Mouse (Mus musculus) cerebral cortex, adult 2 months (tissue): Measurements from ENCODE around the gene Tead4.

Experiments
- WGBS: fragments of 180-500 bp; shearing (Covaris S2); methylation state at CpG from one replicate; pipeline ENCODE4 v1.1.7; 2018; 5-methylcytosine and 5-hydroxymethylcytosine counted together

Gene Tead4

DNA sequence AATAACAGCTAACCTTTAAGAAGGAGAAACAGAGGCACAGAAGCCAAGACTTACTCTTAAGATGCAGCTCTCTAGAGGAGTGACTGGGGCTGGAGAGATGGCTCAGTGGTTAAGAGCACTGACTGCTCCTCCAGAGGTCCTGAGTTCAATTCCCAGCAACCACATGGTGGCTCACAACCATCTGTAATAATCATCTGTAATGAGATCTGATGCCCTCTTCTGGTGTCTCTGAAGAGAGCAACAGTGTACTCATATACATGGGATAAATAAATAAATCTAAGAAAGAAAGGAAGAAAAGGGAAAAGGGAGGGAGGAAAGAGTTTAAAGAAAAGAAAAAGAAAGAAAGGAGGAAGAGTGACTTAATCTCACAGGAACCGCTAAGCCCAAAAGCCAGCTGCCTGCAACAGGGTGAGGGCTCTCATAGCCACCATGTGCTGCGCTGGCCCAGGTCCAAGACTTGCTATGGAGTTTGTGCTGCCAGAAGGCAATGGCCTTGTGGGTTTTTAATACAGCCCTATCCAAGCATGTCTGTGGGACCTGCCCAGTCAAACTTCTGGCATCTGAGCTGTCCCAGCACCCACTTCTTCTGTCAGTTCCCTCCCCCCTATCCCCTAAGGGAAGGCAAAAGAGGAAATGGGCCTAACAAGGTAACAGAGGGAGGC is 63.4 kb downstream of the Tead4 start:
- WGBS = 81% methylated on average over 2 of the region's 2 CpGs

DNA sequence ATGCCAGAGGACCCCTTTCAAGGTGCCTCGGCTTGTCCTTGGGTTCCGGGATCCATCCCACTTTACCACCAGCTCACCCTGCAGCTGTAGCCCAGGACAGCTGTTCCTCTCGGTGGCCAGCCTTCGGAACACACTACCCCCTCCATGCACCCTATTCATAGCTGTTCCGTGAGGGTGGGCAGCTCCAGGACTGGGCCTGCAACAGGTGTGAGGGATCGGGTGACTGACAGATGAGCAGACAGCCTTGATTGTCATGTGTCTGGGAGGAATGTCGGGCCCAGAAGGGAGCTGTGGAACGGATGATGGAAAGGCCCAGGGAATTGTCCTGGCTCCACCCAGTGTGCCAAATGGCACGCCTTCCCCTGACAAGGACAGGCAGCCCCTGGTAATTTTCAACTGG is 64.0 kb downstream of the Tead4 start:
- 78% methylated on average over 9 of the region's 9 CpGs for whole genome bisulfite sequencing

DNA sequence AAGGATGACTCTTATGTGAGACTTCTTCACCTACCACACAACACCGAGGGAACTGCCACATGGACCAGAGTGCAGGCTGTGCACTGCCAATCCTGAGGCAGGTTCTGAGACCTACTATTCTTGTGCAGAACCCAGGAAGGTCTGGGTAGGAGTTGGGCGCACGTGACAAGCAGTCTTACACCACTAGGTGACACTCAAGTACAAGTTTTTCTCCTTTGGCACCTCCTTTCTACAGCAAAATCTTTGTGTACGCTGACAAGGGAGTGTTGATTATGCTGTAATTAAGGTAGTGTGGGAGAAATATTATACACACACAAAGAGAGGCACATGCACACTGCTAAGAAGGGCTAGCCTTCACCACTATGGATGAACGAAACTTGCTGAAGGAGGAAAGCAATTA is 66.4 kb downstream of the Tead4 start:
- WGBS = 17% methylated on average over 5 of the region's 5 CpGs

DNA sequence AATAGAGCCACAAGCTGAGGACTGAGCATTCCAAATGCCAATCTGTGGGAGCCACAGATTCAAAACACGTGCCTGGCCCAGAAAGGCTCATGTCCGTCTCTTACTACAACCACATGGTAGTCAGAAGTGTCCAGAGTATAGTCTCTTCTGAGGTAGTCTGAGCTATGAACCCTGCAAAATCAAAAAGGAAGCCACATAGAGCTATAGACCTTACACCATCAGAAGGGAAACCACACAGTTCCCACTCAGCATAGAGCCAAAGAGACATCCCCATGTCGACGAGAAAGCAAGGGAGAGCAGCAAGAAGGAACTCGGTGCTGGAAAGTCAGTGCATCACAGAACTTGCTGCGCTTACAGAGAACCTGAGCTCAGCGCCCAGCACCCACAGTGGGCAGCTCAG is 68.4 kb downstream of the Tead4 start:
- WGBS = 71% methylated on average over 7 of the region's 7 CpGs

DNA sequence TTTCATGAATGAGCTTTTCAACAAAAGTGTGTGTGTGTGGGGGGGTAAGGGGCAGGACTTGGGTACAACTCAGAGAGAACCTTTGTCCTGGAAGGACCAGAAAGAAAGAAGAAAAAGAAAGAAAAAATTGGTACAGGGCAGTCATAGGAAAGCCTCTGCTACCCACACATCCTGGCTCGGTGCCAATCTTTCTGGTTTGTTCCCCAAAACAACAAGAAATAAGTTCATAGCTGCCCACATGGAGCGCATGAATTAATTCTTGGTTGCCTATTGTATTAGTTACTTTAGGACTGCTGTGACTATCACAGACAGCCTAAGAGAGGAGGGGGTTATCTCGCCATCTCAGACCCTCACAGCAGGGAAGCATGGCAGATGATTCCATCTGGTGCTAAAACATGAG is 68.9 kb downstream of the Tead4 start:
- WGBS = 73% methylated on average over 3 of the region's 3 CpGs

DNA sequence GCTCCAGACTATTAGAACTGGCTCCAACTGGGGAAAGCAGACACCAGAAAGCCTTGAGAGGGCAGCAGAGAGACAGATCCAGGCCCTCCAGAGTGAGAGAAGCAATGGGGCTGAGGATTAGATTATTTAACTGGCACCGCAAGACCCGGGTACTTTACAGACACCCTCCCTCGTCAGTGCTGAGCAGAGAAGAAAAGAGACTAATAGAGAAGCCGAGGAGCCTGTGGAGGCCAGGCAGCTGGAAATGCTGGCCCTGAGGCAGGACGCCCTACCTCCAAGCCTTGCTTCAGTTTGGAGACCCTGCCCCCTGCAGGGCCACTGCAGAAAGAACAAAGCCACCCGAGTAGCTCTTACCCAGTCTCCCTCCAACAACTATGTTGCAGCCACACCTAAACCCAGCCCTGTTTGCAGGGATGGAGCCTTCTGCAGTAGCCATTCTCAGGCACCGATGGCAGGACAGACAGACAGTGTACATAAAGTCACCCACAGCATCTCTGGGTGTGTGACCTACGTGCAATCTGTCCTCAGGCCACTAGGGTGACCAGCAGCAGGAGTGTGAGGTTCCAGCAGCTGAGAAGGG is 73.1 kb downstream of the Tead4 start:
- 39% methylated on average over 8 of the region's 8 CpGs for WGBS

DNA sequence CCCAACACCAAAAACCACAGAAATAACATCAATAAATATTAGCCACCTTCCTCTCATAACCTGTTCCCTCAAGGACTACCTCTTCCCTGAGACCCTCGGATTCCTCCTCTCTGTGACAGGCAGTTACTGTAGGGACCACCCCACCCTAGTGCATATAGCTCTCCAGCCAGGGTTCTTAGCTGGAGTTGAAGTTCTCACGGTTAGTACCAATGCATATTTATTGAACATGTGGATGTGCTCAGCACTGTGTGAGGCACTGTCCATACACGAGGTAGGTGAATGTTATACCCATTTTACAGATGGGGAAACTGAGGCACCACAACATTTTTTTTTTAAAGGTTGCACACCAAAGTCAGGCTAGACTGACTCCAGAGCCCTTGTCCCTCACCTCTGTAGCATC is 73.7 kb downstream of the Tead4 start:
- WGBS = 87% methylated on average over 3 of the region's 3 CpGs

DNA sequence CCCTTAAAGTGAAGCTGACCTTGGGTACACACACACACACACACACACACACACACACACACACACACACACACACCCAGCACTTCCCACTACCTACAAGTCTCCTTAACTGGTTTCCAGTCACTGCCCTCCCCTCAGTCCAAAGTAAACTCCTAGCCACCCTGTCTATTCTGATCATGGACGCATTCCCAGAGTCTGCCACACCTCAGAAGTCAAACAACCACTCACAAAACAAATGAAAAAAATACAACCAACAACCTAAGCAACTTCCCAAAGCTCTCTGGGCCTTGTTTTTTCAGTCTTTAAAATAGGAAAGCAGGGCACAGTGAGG is 74.8 kb downstream of the Tead4 start:
- 88% methylated on average over 1 of the region's 1 CpGs for WGBS

DNA sequence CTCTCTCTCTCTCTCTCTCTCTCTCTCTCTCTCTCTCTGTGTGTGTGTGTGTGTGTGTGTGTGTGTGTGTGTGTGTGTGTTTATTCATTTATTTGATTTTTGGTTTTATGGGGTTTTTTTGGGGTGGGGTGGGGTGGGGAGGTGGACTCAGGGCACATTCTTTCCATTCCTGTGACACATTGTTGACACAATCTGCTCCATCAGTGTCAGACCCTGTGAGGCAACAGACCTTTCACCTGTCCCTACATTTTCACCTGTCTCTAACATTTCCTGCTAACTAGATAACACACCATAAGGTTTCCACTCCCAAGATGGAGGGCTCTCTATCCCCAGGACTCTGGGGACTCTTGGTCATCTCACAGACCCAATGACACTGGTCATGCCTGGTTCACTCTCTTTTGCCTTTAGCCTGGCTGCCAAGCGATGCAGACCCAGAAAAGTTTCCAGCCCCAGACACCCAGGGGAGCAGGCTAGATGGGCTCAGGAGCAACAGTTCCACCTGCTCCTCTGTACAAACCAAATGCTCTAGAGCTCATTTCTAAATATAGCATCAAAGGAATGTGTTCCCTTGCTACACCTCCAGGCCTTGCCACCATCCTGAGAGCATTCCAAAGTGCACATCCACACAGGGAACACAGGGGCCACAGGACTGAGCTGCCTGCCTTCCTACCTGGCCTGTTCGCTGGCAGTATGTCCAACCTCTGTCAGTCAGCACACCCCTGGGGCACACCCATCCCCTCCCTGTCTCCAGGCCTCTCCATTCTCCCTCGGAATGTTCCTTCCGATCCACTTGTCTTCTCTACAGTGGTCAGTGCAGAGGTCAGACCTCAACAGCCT is 75.4 kb downstream of the Tead4 start:
- 92% methylated on average over 4 of the region's 4 CpGs for WGBS

DNA sequence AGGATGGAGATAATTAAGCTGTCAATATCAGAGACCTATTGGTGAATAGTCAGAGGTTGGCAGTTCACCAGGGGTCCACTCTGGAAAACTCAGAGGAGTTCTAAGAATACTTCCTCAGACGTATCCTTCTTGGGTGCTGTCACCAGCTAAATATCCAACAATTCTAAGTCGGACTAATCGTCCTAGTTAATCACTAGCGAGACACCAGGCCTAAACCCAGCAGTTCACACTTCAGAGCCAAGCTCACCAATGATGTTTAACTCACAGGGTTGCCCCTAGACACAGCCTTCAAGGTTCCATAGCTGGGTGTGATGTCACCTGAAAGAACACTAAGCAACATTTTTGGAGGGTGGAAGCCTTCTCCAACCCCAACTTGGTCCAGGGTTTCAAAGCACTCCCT is 85.6 kb downstream of the Tead4 start:
- WGBS = 95% methylated on average over 4 of the region's 4 CpGs

DNA sequence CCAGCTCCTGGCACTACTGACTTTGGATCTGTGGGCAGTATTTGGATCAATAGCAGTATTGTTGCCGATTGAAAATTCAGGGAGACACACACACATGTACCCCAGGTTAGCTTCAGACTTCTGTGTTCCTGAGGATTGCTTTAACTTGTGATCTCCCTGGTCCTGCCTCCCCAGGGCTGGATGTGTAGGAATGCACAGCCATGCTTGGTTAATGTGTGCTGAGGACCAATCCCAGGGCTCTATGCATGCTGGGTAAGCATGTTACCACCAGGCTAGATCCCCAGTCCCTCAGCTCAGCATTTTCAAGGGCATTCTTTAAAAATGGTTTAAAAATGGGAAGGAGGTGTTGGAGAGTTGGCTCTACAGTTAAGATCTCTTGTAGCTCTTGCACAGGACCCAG is 91.4 kb downstream of the Tead4 start:
- 93% methylated on average over 1 of the region's 1 CpGs for WGBS

DNA sequence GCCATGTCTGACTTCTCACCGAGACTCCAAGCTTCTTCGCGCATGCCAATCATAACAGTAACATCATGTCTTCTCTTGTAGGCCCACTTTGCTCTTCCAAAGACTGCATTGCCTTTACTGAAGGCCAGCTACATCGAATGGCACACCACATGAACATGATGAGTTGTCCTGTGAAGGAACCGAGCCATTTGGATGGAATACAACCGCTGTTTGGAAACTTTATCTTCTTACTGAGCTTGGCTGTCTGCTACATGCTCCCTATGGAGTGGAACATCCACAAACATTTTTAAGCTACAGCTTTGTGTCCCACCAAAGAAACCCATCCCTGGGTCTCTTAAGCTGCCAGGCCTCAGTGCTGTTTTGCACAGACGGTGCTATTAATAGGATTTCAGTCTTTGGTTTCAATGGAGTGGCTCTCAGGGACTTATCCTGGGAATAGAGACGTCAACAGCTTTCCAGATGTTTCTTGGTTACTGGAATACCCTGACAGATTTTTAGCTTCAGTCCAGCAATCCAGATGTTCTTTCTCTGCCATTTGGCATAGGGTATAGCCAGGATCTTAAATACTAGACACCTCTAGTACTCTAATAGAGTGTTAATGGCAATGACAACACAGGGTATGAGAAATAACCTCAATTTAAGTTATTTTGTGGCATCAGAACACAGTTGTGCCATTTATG is 92.0 kb downstream of the Tead4 start:
- 88% methylated on average over 8 of the region's 8 CpGs for WGBS

DNA sequence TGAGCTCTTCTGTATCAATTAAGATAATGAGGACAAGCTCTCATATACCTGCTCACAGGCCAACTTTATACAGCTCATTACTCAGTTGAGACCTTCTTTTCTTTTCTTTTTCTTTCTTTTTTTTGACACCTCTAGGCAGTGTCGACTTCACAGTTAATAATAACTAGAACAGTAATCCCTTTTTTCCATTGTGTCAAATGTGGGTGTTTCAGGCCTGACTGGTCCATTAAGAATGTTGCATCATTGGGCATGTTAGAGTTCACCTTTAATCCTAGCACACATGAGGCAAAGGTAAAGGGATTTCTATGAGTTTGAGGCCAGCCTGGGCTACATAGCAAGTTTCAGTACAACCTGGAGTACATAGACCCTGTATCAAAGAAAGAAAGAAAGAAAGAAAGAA is 97.1 kb downstream of the Tead4 start:
- WGBS = 57% methylated on average over 1 of the region's 1 CpGs

DNA sequence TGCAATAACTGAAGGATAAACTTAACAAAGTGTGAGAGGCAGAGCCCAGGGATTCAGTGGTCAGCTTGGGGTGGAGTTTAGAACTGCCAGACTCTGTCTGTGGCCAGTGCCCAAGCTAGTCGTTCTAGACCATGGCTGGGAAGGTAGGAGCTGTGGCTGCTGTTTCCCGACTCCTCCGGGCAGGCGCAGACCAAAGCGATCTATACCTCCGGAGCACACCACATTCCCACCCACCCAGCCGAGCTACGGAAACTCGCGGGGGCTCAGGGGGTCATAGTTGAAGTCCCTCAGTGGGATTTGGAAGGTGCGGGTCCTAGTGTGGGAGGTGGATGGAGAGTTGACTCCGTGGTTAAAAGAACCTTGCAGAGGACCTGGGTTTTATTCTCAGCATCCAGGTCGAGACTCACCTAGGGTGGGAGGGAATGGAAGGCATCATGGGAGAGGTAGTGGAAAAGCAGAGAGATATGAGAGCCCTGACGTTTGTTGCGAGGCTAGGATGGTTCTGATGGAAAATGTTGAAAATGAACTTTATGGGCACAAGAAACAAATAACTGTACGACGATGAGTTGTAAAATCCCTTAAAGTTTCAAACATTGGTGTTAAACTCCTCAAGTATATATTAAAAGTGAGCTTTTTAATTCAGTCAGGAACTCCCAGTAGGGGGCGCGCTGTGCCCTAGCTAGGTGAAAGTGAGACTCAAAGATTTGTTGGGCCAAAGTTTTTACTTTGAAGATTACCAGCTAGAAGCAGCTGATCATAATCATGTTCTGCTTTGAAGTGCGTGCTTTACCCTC is 99.6 kb downstream of the Tead4 start:
- 2% methylated on average over 20 of the region's 20 CpGs for WGBS

DNA sequence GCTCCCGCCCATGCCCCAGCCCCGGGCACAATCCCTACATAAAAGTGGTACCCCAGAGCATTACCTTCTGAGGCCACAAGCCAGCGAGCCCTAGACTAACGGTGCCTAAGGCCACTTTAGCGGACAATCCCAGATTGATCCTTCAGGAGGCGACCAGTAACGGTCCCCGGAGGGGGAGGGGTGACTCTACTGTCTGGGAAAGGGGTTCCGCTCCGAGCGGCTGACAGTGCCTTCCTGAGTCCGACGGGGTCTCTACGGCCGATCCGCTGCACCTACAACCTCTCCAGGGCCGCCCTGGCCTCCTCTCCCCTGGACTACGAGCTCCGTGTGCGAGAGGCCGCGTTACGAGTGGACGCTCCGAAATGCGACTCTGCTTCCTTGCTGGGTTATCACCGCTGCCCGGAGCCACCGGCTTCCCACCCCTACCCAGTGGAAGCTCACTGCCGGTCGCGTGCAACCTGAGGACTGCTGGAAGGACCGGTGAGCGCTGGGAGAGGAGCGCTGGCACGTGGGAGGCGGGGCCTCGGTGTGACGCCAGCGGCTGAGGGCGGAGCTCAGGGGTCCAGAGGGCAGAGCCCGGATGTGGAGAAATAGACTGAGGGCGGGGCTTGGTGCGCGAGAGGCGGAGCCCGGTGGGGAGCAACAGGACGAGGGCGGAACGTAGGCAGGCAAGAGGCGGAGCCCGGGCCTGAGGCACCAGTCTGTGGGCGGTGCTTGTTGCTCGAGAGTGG is 100.3 kb downstream of the Tead4 start:
- under 1% methylated on average over 54 of the region's 54 CpGs for WGBS

DNA sequence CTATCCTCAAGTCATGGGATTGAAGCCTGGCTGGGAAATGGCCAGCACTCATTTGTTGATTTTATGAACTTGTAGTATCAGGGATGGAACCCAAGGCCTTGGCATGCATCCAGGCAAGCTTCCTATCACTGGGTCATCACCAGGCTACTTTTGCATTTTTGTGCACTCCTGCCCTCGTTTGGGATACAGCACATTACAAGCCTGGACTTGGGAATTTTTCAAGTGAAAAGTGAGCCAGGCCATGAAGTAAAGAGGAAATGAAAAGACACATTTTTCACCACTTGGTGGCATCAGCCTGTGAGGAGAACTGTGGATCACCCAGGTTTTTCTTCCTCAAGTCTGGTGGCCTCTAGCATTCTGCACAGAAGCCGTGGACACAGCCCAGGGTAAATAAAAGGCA is 117.1 kb downstream of the Tead4 start:
- 58% methylated on average over 2 of the region's 2 CpGs for WGBS

DNA sequence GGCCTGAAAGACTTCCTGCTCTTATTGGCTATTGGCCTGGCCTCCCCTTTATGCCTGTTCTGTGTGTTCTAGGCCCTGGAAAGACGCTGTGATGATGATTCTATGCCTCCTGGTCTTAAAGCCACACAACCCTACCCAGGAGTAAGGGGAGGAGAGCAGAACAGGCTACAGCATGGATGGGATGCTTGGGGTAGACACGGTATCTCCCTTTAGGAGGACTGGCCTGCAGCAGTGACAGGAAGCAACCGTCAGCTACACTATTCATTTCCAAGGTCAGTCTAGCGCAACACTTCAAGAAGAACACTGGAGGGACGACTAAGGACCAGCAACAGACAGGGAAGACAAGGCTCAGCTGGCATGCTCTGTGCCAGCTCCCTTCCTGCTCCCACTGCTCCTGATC is 119.4 kb downstream of the Tead4 start:
- 76% methylated on average over 5 of the region's 5 CpGs for WGBS

DNA sequence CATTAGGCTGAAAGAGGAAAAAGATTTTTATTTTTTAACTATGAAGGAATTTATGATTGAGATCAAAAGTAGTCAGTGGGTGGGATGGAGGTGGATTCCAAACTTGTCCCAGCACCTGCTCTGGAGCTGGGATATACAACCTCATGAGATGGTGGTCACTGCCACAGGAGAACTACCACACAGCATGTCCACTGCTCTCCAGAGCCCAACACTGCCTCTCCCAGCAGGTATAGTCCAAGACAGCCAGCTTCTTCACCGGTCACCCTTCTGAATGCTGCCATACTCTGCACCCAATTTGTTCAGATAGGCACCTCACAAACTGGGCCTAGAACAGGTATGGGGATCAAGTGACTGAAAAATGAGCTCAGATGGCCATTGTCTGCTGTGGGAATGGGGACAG is 121.0 kb downstream of the Tead4 start:
- 100% methylated on average over 1 of the region's 1 CpGs for WGBS

DNA sequence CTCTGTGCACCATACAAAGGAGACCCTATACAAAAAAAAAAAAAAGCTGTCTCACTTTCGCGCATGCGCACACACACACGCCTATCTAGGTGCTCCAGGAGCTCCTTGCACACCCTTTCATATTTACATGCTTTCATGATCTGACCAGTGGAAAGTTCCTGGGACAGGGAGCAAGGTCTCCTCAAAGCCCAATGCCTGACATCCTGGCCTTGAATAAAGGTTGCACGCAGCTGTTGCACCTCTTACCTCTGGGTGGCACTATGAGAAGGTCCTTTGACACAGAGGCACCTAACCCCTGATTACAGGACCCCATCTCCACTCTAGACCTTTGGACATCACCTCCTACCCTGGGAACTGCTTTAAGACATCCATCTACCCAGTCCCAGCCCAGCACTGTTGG is 121.4 kb downstream of the Tead4 start:
- WGBS = 89% methylated on average over 5 of the region's 5 CpGs

DNA sequence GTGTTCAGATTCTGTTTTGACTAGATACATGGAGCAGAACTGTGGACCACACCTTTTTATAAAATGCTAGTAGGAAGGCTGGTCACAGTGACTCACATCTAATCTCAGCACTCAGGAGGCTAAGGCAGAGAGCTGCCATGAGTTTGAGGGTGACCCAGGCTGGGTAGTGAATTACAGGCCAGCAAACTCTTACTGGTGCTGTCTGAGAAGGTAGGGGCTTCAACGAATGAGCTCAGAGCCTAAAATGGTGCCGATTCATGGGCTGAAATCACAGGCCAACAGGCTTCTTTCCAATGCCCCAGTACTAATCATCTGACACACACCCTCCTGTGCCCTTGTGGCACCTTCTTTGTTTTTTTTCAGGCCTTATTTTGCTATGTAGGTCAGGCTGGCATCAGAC is 121.9 kb downstream of the Tead4 start:
- WGBS = 63% methylated on average over 2 of the region's 2 CpGs
